Mouse (Mus musculus) forebrain, embryonic 15.5 days (tissue): ENCODE measurements at regions not wholly inside any gene's neighbourhood (a gene's known extent, or its start where the extent isn't known, plus 50 kb on each side); places are given as distances from the start of the nearest gene placed in this dataset.
"Not testable (repeated sequence)": the region's sequence is repeated elsewhere in the genome, so short reads cannot be mapped to it uniquely, and the experiment has no call there.

Experiments used
- ATAC-seq: fragments of 200-750 bp; cut with Nextera tagmentation; replicated peaks from 2 replicates; pipeline ENCODE4 v1.8.0; 2017; ENCODE audit warnings: mild to moderate bottlenecking, moderate TSS enrichment, moderate library complexity
- H3K27ac ChIP-seq: fragments of 300-500 bp; sonication (generic); replicated peaks from 2 replicates; pipeline ENCODE4 v1.5.1; 2015; ENCODE audit warnings: mild to moderate bottlenecking, inconsistent platforms
- H3K27me3 ChIP-seq: fragments of 300-500 bp; sonication (generic); 2 replicates; pipeline ENCODE4 v1.6.1; 2015; ENCODE audit warnings: inconsistent platforms
- H3K36me3 ChIP-seq: fragments of 300-500 bp; sonication (generic); 2 replicates; pipeline ENCODE4 v1.6.1; 2015; ENCODE audit warnings: mild to moderate bottlenecking, inconsistent platforms
- H3K4me1 ChIP-seq: fragments of 300-500 bp; sonication (generic); 2 replicates; pipeline ENCODE4 v1.6.1; 2015; ENCODE audit warnings: inconsistent platforms
- H3K4me2 ChIP-seq: fragments of 300-500 bp; sonication (generic); replicated peaks from 2 replicates; pipeline ENCODE4 v1.6.1; 2015; ENCODE audit warnings: mild to moderate bottlenecking, inconsistent platforms
- H3K4me3 ChIP-seq: fragments of 300-500 bp; sonication (generic); 2 replicates; pipeline ENCODE4 v1.5.1; 2015; ENCODE audit warnings: mild to moderate bottlenecking, inconsistent platforms
- H3K9ac ChIP-seq: fragments of 300-500 bp; sonication (generic); replicated peaks from 2 replicates; pipeline ENCODE4 v1.6.1; 2015; ENCODE audit warnings: mild to moderate bottlenecking, inconsistent platforms
- H3K9me3 ChIP-seq: fragments of 300-500 bp; sonication (generic); 2 replicates; pipeline ENCODE4 v1.6.1; 2016; ENCODE audit warnings: inconsistent platforms
- WGBS: fragments of 180-500 bp; shearing (Covaris S2); methylation state at CpG from one replicate; pipeline ENCODE4 v1.1.7; 2015; ENCODE audit warnings: mixed read lengths; 5-methylcytosine and 5-hydroxymethylcytosine counted together

GRCm38 (mm10) chr7:39596403-39596802 lies 78.8 kb downstream of the Zfp619 start:
- Histone ChIP-seq H3K4me2 (no peak overlapping the region), H3K27ac (no peak overlapping the region), H3K4me1 (no peaks in the 10 kb centered on the region), H3K4me3 (no peak overlapping the region), H3K9ac (no peak overlapping the region), H3K27me3 (no peaks in the 10 kb centered on the region), H3K9me3 (no peaks in the 10 kb centered on the region), H3K36me3 (no peaks in the 10 kb centered on the region)
- no peak for ATAC-seq

GRCm38 (mm10) chr7:39613767-39614166 lies 96.2 kb downstream of the Zfp619 start:
- Histone ChIP-seq H3K4me3 (no peak overlapping the region), H3K36me3 (no peaks in the 10 kb centered on the region), H3K9me3 (no peaks in the 10 kb centered on the region), H3K4me1 (no peaks in the 10 kb centered on the region), H3K9ac (no peak overlapping the region), H3K4me2 (no peak overlapping the region), H3K27me3 (no peaks in the 10 kb centered on the region), H3K27ac (no peak overlapping the region)
- no peak for ATAC-seq
- 83% methylated on average over 4 of the region's 4 CpGs for WGBS

- ATAC-seq, result no peak
- Histone ChIP-seq H3K4me1 (no peaks in the 10 kb centered on the region), H3K27me3 (no peaks in the 10 kb centered on the region), H3K4me3 (no peak overlapping the region), H3K36me3 (no peaks in the 10 kb centered on the region), H3K27ac (no peak overlapping the region), H3K9me3 (no peaks in the 10 kb centered on the region), H3K4me2 (no peak overlapping the region), H3K9ac (no peak overlapping the region)
- 83% methylated on average over 2 of the region's 2 CpGs for WGBS
Measured at GRCm38 (mm10) chr7:39615092-39615491, 97.5 kb downstream of the Zfp619 start.

- H3K9ac ChIP-seq, result no peak overlapping the region
- H3K4me3 ChIP-seq, result no peak overlapping the region
- H3K36me3 ChIP-seq, result no peaks in the 10 kb centered on the region
- no peak overlapping the region for H3K4me2 ChIP-seq
- H3K4me1 ChIP-seq, result no peaks in the 10 kb centered on the region
- 83% methylated on average over 2 of the region's 2 CpGs for WGBS
- no peaks in the 10 kb centered on the region for H3K9me3 ChIP-seq
- H3K27me3 ChIP-seq, result no peaks in the 10 kb centered on the region
- H3K27ac ChIP-seq, result no peak overlapping the region
- no peak for ATAC-seq
Measured at GRCm38 (mm10) chr7:39621796-39622195, 104.2 kb downstream of the Zfp619 start.

GRCm38 (mm10) chr7:39632836-39633235 lies 115.3 kb downstream of the Zfp619 start:
- Histone ChIP-seq H3K4me3 (no peak overlapping the region), H3K4me2 (no peak overlapping the region), H3K36me3 (no peaks in the 10 kb centered on the region), H3K27ac (no peak overlapping the region), H3K9ac (no peak overlapping the region), H3K27me3 (no peaks in the 10 kb centered on the region), H3K9me3 (no peaks in the 10 kb centered on the region), H3K4me1 (no peaks in the 10 kb centered on the region)
- ATAC-seq, result peak; percentile 58; the same call in 1 of the 2 replicates
- 16% methylated on average over 3 of the region's 3 CpGs for WGBS

GRCm38 (mm10) chr7:39642333-39642732 lies 124.8 kb downstream of the Zfp619 start:
- Histone ChIP-seq H3K27ac (no peak overlapping the region), H3K4me3 (no peak overlapping the region), H3K9ac (no peak overlapping the region), H3K9me3 (no peaks in the 10 kb centered on the region), H3K4me1 (no peaks in the 10 kb centered on the region), H3K27me3 (no peaks in the 10 kb centered on the region), H3K36me3 (no peaks in the 10 kb centered on the region), H3K4me2 (no peak overlapping the region)
- WGBS, result 87% methylated on average over 4 of the region's 4 CpGs
- no peak for ATAC-seq

- Histone ChIP-seq H3K27me3 (no peaks in the 10 kb centered on the region), H3K4me1 (no peaks in the 10 kb centered on the region), H3K4me2 (no peak overlapping the region), H3K9ac (no peak overlapping the region), H3K4me3 (no peak overlapping the region), H3K9me3 (no peaks in the 10 kb centered on the region), H3K36me3 (no peaks in the 10 kb centered on the region), H3K27ac (no peak overlapping the region)
- 59% methylated on average over 1 of the region's 1 CpGs for WGBS
- no peak for ATAC-seq
Measured at GRCm38 (mm10) chr7:39643323-39643722, 125.8 kb downstream of the Zfp619 start.

GRCm38 (mm10) chr7:39650483-39651102 lies 133.0 kb downstream of the Zfp619 start:
- Histone ChIP-seq H3K9me3 (no peaks in the 10 kb centered on the region), H3K4me1 (no peaks in the 10 kb centered on the region), H3K27me3 (no peaks in the 10 kb centered on the region), H3K4me3 (no peak overlapping the region), H3K9ac (no peak overlapping the region), H3K4me2 (no peak overlapping the region), H3K36me3 (no peaks in the 10 kb centered on the region), H3K27ac (no peak overlapping the region)
- ATAC-seq, result no peak
- 77% methylated on average over 6 of the region's 6 CpGs for WGBS

- H3K9ac ChIP-seq, result no peak overlapping the region
- H3K4me3 ChIP-seq, result peak overlapping the region; percentile 15; the same call in 1 of the 2 replicates
- H3K27me3 ChIP-seq, result no peaks in the 10 kb centered on the region
- ATAC-seq, result peak; percentile 81
- peaks cover 9% of the 10 kb centered on the region for H3K4me1 ChIP-seq
- no peaks in the 10 kb centered on the region for H3K36me3 ChIP-seq
- H3K4me2 ChIP-seq, result 0 out of 2 replicates have a peak overlapping the region, but pooled peaks have one; percentile 20
- H3K27ac ChIP-seq, result peak overlapping the region; percentile 50; the same call in 1 of the 2 replicates
- H3K9me3 ChIP-seq, result no peaks in the 10 kb centered on the region
- WGBS, result 22% methylated on average over 4 of the region's 4 CpGs
Measured at GRCm38 (mm10) chr7:39654563-39655286, 137.2 kb downstream of the Zfp619 start.

- H3K9ac ChIP-seq, result peak overlapping the region; percentile 62
Measured at GRCm38 (mm10) chr7:39655287-39655652, 137.7 kb downstream of the Zfp619 start.

GRCm38 (mm10) chr7:39655709-39656397 lies 138.3 kb downstream of the Zfp619 start:
- H3K4me2 ChIP-seq, result peak overlapping the region; percentile 62
- no peaks in the 10 kb centered on the region for H3K27me3 ChIP-seq
- no peaks in the 10 kb centered on the region for H3K9me3 ChIP-seq
- ATAC-seq, result peak; percentile 75
- peak overlapping the region; percentile 62 for H3K9ac ChIP-seq
- WGBS, result 35% methylated on average over 13 of the region's 13 CpGs
- peak overlapping the region; percentile 50 for H3K4me3 ChIP-seq
- no peaks in the 10 kb centered on the region for H3K36me3 ChIP-seq
- peak overlapping the region; percentile 91 for H3K27ac ChIP-seq
- H3K4me1 ChIP-seq, result peaks cover 9% of the 10 kb centered on the region

More at GRCm38 (mm10) chr7:39655287-39655652, 137.7 kb downstream of the Zfp619 start:
- not testable (repeated sequence) for H3K9me3 ChIP-seq, H3K27me3 ChIP-seq, H3K4me1 ChIP-seq, H3K36me3 ChIP-seq
- H3K4me3 ChIP-seq, result peak overlapping the region; percentile 50
- peak overlapping the region; percentile 91 for H3K27ac ChIP-seq
- H3K4me2 ChIP-seq, result peak overlapping the region; percentile 62
- WGBS, result 18% methylated on average over 23 of the region's 23 CpGs
- peak; percentile 87 for ATAC-seq

- no peak for ATAC-seq
Measured at GRCm38 (mm10) chr7:39659597-39659996, 142.0 kb downstream of the Zfp619 start.

More at GRCm38 (mm10) chr7:39659597-39659996, 142.0 kb downstream of the Zfp619 start:
- H3K4me3 ChIP-seq, result no peak overlapping the region
- H3K4me1 ChIP-seq, result peaks cover 9% of the 10 kb centered on the region
- H3K27me3 ChIP-seq, result no peaks in the 10 kb centered on the region
- 49% methylated on average over 5 of the region's 5 CpGs for WGBS
- no peaks in the 10 kb centered on the region for H3K9me3 ChIP-seq
- H3K36me3 ChIP-seq, result no peaks in the 10 kb centered on the region
- no peak overlapping the region for H3K9ac ChIP-seq
- no peak overlapping the region for H3K4me2 ChIP-seq
- H3K27ac ChIP-seq, result no peak overlapping the region
